ENCODE assay signal across 14 mouse cellular contexts in genomic region chr12:102319150-102319549, GRCm38 (mm10). TPM values are rescaled to one million over a fixed set of nuclear protein-coding genes. Genes with fewer than 3 reads are reported as not detected.
DNase-seq lines count a peak whose midpoint lies in the region; ATAC-seq lines count a peak whose summit lies in the region.
"Had no signal": no experiment of that assay in that cellular context is flagged by ENCODE, and none has a peak within 500 bp of the region (broad histone marks: within the 10 kb centered on the region; RNA-seq: fewer than 3 reads in every experiment).

No protein-coding gene starts in this region.

- H3K27ac ChIP-seq in embryonic facial prominence, embryonic 12.5 days, result 0 out of 2 replicates have a peak overlapping the region, but pooled peaks have one; percentile 23
- no peak overlapping the region for H3K27ac ChIP-seq in embryonic facial prominence, embryonic 10.5 days (replicated peaks)
- H3K27ac ChIP-seq in limb, embryonic 13.5 days, result peak overlapping the region; percentile 22; the same call in 1 of the 2 replicates
- H3K27ac ChIP-seq: forebrain, embryonic 10.5 days; hindbrain, embryonic 10.5 days; neural tube, embryonic 15.5 days had no signal

- H3K4me3 ChIP-seq in embryonic facial prominence, embryonic 12.5 days, result no peak overlapping the region
- H3K4me3 ChIP-seq in embryonic facial prominence, embryonic 10.5 days, result no peak overlapping the region
- H3K4me3 ChIP-seq in limb, embryonic 13.5 days, result no peak overlapping the region
- H3K4me3 ChIP-seq: forebrain, embryonic 10.5 days; hindbrain, embryonic 10.5 days; neural tube, embryonic 15.5 days had no signal

- DNase-seq in embryonic facial prominence, embryonic 10.5 days (ENCODE audit: low spot score), result no peak
- DNase-seq in retina, postnatal 1 day, result peak; percentile 52
- DNase-seq in retina, embryonic 14.5 days (ENCODE audit: low spot score), result no peak
- no peak for DNase-seq in left cerebral cortex, adult 18-20 months (ENCODE audit: low spot score in 2 of 2)
- no peak for DNase-seq in urinary bladder, postnatal 25 days (ENCODE audit: low spot score)
- DNase-seq in urinary bladder, adult 2 months (ENCODE audit: low spot score), result no peak
- DNase-seq: cerebellum, adult 8-10 months; layer of hippocampus, adult 9-11 months had no signal

- no peaks in the 10 kb centered on the region for H3K9me3 ChIP-seq in embryonic facial prominence, embryonic 12.5 days
- H3K9me3 ChIP-seq in embryonic facial prominence, embryonic 10.5 days, result no peaks in the 10 kb centered on the region
- no peaks in the 10 kb centered on the region for H3K9me3 ChIP-seq in limb, embryonic 13.5 days
- H3K9me3 ChIP-seq: forebrain, embryonic 10.5 days; hindbrain, embryonic 10.5 days; neural tube, embryonic 15.5 days had no signal

- WGBS in embryonic facial prominence, embryonic 12.5 days, result 46% methylated on average over 2 of the region's 2 CpGs
- WGBS in embryonic facial prominence, embryonic 10.5 days, result 43% methylated on average over 2 of the region's 2 CpGs
- 75% methylated on average over 2 of the region's 2 CpGs for WGBS in limb, embryonic 13.5 days

- ATAC-seq in embryonic facial prominence, embryonic 12.5 days (ENCODE audit: insufficient number of reproducible peaks, insufficient read depth, low FRiP score, low TSS enrichment), result no peak
- ATAC-seq in limb, embryonic 13.5 days (ENCODE audit: low FRiP score, low read depth), result no peak

- no peaks in the 10 kb centered on the region for H3K4me1 ChIP-seq in embryonic facial prominence, embryonic 12.5 days
- peaks cover 3% of the 10 kb centered on the region for H3K4me1 ChIP-seq in embryonic facial prominence, embryonic 10.5 days
- H3K4me1 ChIP-seq in limb, embryonic 13.5 days, result peaks cover 10% of the 10 kb centered on the region; the same call in 1 of the 2 replicates
- H3K4me1 ChIP-seq: hindbrain, embryonic 10.5 days; neural tube, embryonic 15.5 days had no signal

- H3K9ac ChIP-seq in embryonic facial prominence, embryonic 12.5 days, result no peak overlapping the region
- H3K9ac ChIP-seq in limb, embryonic 13.5 days, result no peak overlapping the region
- H3K9ac ChIP-seq: neural tube, embryonic 15.5 days had no signal

- no peaks in the 10 kb centered on the region for H3K27me3 ChIP-seq in embryonic facial prominence, embryonic 12.5 days
- no peaks in the 10 kb centered on the region for H3K27me3 ChIP-seq in embryonic facial prominence, embryonic 10.5 days (replicated peaks; ENCODE audit: low read depth, poor library complexity, severe bottlenecking)
- H3K27me3 ChIP-seq in limb, embryonic 13.5 days, result no peaks in the 10 kb centered on the region
- H3K27me3 ChIP-seq: neural tube, embryonic 15.5 days had no signal

- H3K4me2 ChIP-seq in embryonic facial prominence, embryonic 12.5 days (replicated peaks), result no peak overlapping the region
- no peak overlapping the region for H3K4me2 ChIP-seq in limb, embryonic 13.5 days (replicated peaks)
- H3K4me2 ChIP-seq: midbrain, embryonic 11.5 days; neural tube, embryonic 15.5 days had no signal

- H3K36me3 ChIP-seq in embryonic facial prominence, embryonic 12.5 days, result no peaks in the 10 kb centered on the region
- 0 out of 2 replicates have a peak, but pooled peaks cover 3% of the 10 kb centered on the region for H3K36me3 ChIP-seq in embryonic facial prominence, embryonic 10.5 days (replicated peaks)
- H3K36me3 ChIP-seq in limb, embryonic 13.5 days, result peaks cover 10% of the 10 kb centered on the region; the same call in 1 of the 2 replicates
- H3K36me3 ChIP-seq: neural tube, embryonic 15.5 days had no signal

RNA-seq across cellular contexts. Expression of gene Rin3, which starts 36.3 kb away (rescaled TPM):
- 4.4 and 5.5 TPM in 2 replicates for polyA plus RNA-seq in embryonic facial prominence, embryonic 12.5 days (2016; fragmentation: Nextera tagmentation; extraction: Ambion mirVana)
- 3.8 and 4.0 TPM in 2 replicates for polyA plus RNA-seq in embryonic facial prominence, embryonic 10.5 days (2016; fragmentation: Nextera tagmentation; extraction: Ambion mirVana)
- 6.9 and 7.1 TPM in 2 replicates for polyA plus RNA-seq in limb, embryonic 13.5 days (2015; fragmentation: Nextera tagmentation; extraction: Ambion mirVana)
- total RNA-seq in left cerebral cortex, adult 18-20 months (2021), result 1 to 10 TPM; 3.5 to 4.2 TPM
- 2.1 and 5.5 TPM in 2 replicates for polyA plus RNA-seq in urinary bladder, adult 2 months (2012; rRNA removed)
